Mouse (Mus musculus) midbrain, embryonic 10.5 days (tissue): Measurements from ENCODE around the gene Mrnip. TPM values are rescaled to one million over a fixed set of nuclear protein-coding genes. Genes with fewer than 3 reads are reported as not detected.
A peak's percentile ranks its signal among the peaks of the same experiment; 100 is the strongest.

Experiments
- DNase-seq: peaks from one replicate; pipeline ENCODE4 v3.0.0-alpha.2; 2017; ENCODE audit warnings: low spot score
- H3K27ac ChIP-seq: fragments of 300-500 bp; sonication (generic); replicated peaks from 2 replicates; pipeline ENCODE4 v1.5.1; 2016; ENCODE audit warnings: mild to moderate bottlenecking
- H3K27me3 ChIP-seq: fragments of 300-500 bp; sonication (generic); 2 replicates; pipeline ENCODE4 v1.6.1; 2016; ENCODE audit warnings: low read depth, mild to moderate bottlenecking; ENCODE audit not compliant: poor library complexity, severe bottlenecking
- H3K36me3 ChIP-seq: fragments of 300-500 bp; sonication (generic); 2 replicates; pipeline ENCODE4 v1.6.1; 2016; ENCODE audit warnings: mild to moderate bottlenecking, moderate library complexity
- H3K4me1 ChIP-seq: fragments of 300-500 bp; sonication (generic); 2 replicates; pipeline ENCODE4 v1.6.1; 2016
- H3K4me3 ChIP-seq: fragments of 300-500 bp; sonication (generic); 2 replicates; pipeline ENCODE4 v1.5.1; 2016; ENCODE audit warnings: mild to moderate bottlenecking, moderate library complexity
- H3K9me3 ChIP-seq: fragments of 300-500 bp; sonication (generic); replicated peaks from 2 replicates; pipeline ENCODE4 v1.6.1; 2016; ENCODE audit warnings: mild to moderate bottlenecking
- WGBS: fragments of 180-500 bp; shearing (Covaris S2); methylation state at CpG from one replicate; pipeline ENCODE4 v1.1.7; 2016; 5-methylcytosine and 5-hydroxymethylcytosine counted together
- polyA plus RNA-seq: library from polyadenylated mRNA; unstranded; fragments of >200 nt; fragmentation: Nextera tagmentation; extraction: Ambion mirVana; gene quantifications from 2 replicates; pipeline ENCODE4 v1.2.1, GENCODE M21; 2016

The Mrnip gene
- polyA plus RNA-seq, 1 experiment from 2014 or later, result 23.8 TPM

DNA sequence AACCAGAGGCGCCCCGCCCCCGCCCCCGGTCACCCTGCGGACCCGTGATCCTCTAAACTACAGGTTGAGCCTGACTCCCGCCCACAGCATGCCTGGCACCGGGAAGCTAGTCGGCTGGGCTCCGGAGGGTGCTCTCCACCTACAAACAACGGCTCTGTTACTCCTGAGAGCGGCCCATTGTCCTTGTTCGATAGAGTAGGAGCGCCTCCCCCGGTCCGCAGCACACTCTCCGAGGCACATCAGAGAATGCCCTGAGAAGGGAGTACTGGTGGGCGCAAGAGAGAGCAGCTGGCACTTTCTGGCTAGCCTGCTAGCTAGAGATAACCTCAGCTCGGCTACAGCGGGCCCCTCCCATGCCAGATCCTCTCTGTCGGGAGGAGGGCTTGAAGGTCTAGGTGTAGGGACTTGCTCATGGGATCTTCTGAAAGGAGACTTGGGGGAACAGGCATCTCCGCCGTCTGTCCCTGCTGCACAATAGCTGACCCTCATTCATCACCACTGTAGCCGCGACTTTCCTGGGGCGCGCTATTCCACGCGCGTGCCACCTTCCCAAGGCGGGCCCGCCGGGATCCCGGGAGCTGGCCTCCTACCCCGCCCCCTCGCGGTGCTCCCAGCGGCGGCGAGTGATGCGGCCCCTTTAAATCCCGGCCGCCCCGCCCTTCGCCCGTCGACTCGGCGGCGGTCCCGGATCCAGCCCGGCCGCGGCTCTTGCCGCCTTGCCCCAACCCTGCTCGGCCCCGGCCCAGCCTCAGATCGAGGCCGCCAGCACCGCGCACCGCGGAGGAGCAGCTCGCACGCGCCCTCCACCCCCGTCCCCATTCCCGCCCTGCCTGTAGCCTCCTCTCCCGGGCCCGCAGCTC lies 50.7 kb downstream of the Mrnip start:
- peaks cover 59% of the 10 kb centered on the region for H3K4me1 ChIP-seq
- H3K4me3 ChIP-seq, result peak overlapping the region; percentile 92
- peak overlapping the region; percentile 94 for H3K27ac ChIP-seq
- no peaks in the 10 kb centered on the region for H3K36me3 ChIP-seq
- WGBS, result under 1% methylated on average over 70 of the region's 70 CpGs
- DNase-seq, result peak; percentile 84
- peaks cover 59% of the 10 kb centered on the region for H3K27me3 ChIP-seq
- no peaks in the 10 kb centered on the region for H3K9me3 ChIP-seq

DNA sequence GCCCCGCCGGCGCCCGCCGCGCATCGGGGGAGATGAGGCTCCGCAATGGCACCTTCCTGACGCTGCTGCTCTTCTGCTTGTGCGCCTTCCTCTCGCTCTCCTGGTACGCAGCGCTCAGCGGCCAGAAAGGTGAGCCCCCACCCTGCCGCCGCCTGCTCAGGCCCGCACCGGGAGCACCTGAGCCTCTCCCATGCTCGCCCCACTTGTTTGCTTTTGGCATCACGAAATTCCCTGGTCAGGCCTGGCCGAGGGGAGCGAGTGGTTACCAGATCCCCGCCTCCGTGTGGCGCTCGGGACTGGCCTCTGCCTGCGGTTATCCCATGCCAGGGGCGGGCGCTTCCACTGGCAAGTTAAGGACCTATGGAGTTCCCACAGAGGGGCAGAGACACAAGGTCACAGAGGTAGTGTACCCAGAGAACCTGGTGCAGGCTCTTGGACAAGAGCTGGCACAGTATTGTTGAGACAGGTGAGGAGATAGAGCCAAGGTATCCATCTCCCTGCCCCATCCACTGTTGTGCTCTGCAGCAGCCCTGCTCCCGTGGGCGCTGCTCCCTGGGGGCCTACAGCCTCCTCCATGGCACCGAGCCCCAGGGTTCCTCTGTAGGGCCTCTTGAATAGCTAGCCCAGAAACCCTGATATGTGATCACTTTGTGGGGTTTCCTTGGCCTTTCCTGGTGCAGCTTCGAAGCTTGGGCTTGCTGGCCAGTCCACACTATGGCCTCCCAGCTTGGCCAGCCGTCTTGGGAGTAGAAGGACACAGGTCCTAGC lies 51.6 kb downstream of the Mrnip start:
- Histone ChIP-seq H3K4me1 (peaks cover 65% of the 10 kb centered on the region), H3K36me3 (0 out of 2 replicates have a peak, but pooled peaks cover 2% of the 10 kb centered on the region), H3K27me3 (peaks cover 67% of the 10 kb centered on the region), H3K27ac (peak overlapping the region; percentile 94), H3K4me3 (peak overlapping the region; percentile 92), H3K9me3 (no peaks in the 10 kb centered on the region)
- peak; percentile 55 for DNase-seq
- 4% methylated on average over 34 of the region's 34 CpGs for WGBS

DNA sequence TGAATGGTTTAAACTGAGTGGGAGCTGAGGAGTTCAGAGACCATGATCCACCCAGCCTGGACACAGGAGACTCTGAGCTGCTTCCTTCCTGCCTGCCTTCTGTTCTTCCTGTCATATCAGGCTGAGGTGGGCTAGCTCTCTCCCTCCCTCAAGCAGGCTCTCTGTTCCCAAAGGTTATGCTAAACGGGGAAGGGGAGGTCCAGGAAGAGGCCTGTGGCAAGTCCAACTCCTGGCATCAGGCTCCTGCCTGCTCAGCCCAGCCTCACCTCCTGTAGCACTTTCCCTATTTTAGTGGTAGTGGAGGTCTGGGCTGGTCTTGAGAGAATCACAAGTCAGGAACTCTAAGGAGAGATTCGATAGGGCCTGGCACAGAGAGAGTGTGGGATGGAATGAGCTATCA lies 52.2 kb downstream of the Mrnip start:
- peaks cover 70% of the 10 kb centered on the region for H3K27me3 ChIP-seq
- no peak for DNase-seq
- H3K9me3 ChIP-seq, result no peaks in the 10 kb centered on the region
- peak overlapping the region; percentile 94 for H3K27ac ChIP-seq
- H3K4me3 ChIP-seq, result peak overlapping the region; percentile 92
- WGBS, result 46% methylated on average over 2 of the region's 2 CpGs
- peaks cover 3% of the 10 kb centered on the region; the same call in 1 of the 2 replicates for H3K36me3 ChIP-seq
- peaks cover 69% of the 10 kb centered on the region for H3K4me1 ChIP-seq

DNA sequence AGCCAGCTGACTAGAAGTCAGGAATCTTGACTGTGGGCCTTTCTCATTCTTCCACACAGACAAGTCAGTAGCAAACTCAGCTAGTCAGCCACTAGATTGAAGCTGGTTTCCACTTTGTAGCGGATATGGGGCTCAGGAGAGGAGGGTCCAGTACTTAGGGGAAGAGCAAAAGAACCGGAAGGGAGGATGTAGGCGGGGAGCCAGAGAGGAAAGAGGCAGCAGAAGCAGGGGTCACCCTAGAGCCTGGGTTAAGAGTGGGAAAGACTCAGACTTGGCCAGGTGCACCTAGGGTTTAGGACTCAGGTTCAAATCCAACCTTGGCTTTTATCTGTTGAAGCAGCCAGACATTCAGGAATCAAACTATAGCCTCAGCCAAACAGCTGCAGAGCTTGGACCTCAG lies 53.0 kb downstream of the Mrnip start:
- no peak for DNase-seq
- Histone ChIP-seq H3K4me3 (peak overlapping the region; percentile 92; the same call in 1 of the 2 replicates), H3K27ac (no peak overlapping the region), H3K4me1 (peaks cover 72% of the 10 kb centered on the region), H3K27me3 (peaks cover 70% of the 10 kb centered on the region), H3K36me3 (peaks cover 12% of the 10 kb centered on the region), H3K9me3 (no peaks in the 10 kb centered on the region)
- WGBS, result 75% methylated on average over 3 of the region's 3 CpGs

DNA sequence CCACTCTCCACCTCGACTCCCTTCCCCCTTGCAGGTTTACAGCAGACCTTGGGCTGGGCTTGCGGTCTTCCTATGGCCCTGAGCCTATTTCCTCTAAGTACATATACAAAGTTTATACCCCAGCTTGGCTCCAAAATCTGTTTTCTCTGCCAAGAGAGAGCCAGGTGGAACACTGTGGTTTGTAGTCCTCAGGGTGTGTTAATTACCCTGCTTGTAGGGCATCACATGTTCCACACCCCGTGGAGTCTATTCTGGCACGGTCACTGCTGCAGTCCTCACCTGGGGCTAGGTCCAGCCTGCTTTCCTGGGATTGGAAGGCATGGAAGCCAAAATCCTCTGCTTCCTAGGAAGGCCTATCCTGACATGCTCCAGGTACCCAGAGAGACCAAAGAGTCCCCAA lies 53.5 kb downstream of the Mrnip start:
- DNase-seq, result no peak
- Histone ChIP-seq H3K4me3 (no peak overlapping the region), H3K4me1 (peaks cover 72% of the 10 kb centered on the region), H3K9me3 (no peaks in the 10 kb centered on the region), H3K27ac (no peak overlapping the region), H3K27me3 (peaks cover 65% of the 10 kb centered on the region), H3K36me3 (peaks cover 17% of the 10 kb centered on the region)
- 91% methylated on average over 4 of the region's 4 CpGs for WGBS

DNA sequence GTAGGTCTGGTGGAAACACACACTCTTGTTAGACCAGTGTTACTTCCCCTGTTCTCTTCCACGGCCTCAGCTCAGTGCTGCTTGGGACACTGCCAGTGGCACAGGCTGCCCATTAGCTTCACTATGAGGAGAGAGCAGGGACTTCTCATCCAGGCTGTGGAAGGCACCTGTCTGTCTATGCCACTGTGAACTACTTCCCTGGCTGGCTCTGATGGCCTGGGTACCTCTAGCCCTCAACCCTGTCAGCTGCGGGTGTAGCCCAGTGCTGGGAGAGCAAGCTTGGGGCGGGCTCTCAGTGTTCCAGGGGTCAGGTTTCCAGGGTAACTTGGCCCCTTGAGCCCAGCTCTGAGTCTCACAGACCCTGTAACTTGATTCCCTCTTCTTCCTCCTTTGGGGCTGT lies 54.5 kb downstream of the Mrnip start:
- Histone ChIP-seq H3K4me1 (peaks cover 71% of the 10 kb centered on the region), H3K9me3 (no peaks in the 10 kb centered on the region), H3K27ac (0 out of 2 replicates have a peak overlapping the region, but pooled peaks have one; percentile 46), H3K27me3 (peaks cover 55% of the 10 kb centered on the region), H3K36me3 (peaks cover 27% of the 10 kb centered on the region), H3K4me3 (peak overlapping the region; percentile 1; the same call in 1 of the 2 replicates)
- no peak for DNase-seq
- 25% methylated on average over 3 of the region's 3 CpGs for WGBS

DNA sequence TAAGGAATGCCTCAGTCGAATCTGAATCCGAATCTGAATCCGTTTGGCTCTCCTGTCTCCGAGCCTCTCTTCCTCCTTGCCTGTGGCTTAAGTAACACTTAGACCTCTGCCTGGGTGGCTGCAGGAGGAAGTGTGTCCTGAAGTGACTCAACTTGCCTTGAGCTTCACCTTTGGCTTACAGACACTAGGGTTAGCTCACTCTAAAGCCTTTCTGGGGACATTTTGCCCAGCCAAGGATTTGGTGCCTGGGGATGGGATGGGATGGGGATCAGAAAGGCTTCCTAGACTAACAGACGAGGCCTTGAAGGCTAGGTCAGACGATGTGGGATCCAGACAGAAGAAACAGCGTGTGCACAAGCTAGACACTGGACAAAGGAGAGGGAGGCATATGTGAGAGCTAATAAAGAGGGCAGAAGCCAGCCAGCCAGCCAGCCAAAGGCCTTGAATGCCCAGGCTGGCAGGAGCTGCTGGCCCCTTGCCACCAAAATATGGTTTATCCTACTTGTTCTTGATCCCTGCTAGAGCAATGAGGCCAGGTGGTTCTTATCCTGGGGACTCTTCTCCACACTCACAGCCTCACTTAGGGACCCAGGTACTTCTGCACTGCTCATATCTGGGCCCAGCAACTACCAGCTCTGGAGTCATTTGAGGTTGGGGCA lies 55.1 kb downstream of the Mrnip start:
- Histone ChIP-seq H3K4me3 (0 out of 2 replicates have a peak overlapping the region, but pooled peaks have one; percentile 1), H3K27me3 (peaks cover 55% of the 10 kb centered on the region), H3K9me3 (no peaks in the 10 kb centered on the region), H3K27ac (0 out of 2 replicates have a peak overlapping the region, but pooled peaks have one; percentile 46), H3K36me3 (peaks cover 33% of the 10 kb centered on the region), H3K4me1 (peaks cover 65% of the 10 kb centered on the region)
- DNase-seq, result no peak
- WGBS, result 45% methylated on average over 7 of the region's 7 CpGs

DNA sequence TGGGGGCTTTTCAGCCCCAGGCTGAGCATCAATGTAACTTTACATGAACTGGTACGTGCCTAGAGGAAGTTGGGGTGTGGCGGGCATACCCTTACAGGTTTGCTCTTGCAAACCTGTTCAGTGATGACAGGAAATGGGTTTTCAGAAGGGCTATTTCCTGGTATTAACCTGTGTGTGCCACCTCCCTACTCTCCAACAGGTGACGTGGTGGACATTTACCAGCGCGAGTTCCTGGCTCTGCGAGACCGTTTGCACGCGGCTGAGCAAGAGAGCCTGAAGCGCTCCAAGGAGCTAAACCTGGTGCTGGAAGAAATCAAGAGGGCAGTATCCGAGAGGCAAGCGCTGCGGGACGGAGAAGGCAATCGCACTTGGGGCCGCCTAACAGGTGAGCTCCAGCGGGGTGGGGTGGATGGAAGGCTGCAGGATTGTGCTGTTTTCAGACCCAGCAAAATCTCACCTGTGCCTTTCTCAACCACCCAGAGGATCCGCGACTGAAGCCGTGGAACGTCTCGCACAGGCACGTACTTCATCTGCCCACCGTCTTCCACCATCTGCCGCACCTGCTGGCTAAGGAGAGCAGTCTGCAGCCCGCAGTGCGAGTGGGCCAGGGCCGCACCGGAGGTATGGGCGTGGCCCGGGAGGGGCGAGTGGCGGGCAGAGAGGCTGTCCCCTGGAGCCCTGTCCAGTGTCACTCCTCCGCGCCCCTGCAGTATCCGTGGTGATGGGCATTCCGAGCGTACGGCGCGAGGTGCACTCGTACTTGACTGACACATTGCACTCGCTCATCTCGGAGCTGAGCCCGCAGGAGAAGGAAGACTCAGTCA lies 56.4 kb downstream of the Mrnip start:
- Histone ChIP-seq H3K36me3 (peaks cover 45% of the 10 kb centered on the region), H3K27ac (no peak overlapping the region), H3K27me3 (peaks cover 66% of the 10 kb centered on the region), H3K4me3 (peak overlapping the region; percentile 41), H3K4me1 (peaks cover 57% of the 10 kb centered on the region), H3K9me3 (no peaks in the 10 kb centered on the region)
- no peak for DNase-seq
- 19% methylated on average over 45 of the region's 45 CpGs for WGBS

DNA sequence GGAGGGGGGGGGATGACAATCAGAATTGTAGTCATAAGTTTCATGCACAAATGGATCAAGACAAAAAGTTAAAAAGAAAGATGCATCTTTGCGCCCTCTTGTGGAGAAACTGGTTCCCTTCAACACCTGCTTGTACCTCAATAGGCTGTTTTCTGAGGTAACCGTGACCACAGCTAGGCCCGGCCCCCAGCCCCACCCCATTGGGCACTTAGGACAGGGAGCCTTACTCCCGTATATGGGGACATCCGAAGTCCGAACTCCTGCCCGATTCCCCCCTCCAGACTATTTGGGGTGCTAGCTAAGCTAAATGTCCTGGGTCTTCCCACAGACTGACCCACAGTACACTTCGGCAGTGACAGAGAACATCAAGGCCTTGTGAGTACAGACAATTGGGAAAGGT lies 57.2 kb downstream of the Mrnip start:
- H3K4me1 ChIP-seq, result peaks cover 57% of the 10 kb centered on the region
- no peak for DNase-seq
- H3K9me3 ChIP-seq, result no peaks in the 10 kb centered on the region
- H3K36me3 ChIP-seq, result peaks cover 45% of the 10 kb centered on the region
- no peak overlapping the region for H3K27ac ChIP-seq
- peaks cover 67% of the 10 kb centered on the region for H3K27me3 ChIP-seq
- 15% methylated on average over 8 of the region's 8 CpGs for WGBS
- H3K4me3 ChIP-seq, result peak overlapping the region; percentile 41

DNA sequence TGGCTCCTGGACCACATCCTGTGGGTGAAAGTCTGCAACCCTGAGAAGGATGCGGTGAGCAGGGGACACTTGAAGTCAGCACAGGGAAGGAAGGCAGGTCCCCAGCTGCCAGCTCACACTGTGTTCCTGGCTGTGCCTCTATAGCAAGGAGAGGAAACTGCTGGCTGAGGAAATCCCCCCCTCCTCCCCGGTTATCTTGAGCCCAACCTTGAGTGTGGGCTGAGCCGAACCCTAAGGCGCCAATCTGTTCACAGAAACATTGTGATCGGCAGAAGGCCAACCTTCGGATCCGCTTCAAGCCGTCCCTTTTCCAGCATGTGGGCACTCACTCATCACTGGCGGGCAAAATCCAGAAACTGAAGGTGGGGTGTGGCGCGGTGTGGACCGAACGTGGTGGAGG lies 58.8 kb downstream of the Mrnip start:
- H3K4me1 ChIP-seq, result peaks cover 53% of the 10 kb centered on the region
- 94% methylated on average over 13 of the region's 13 CpGs for WGBS
- H3K27me3 ChIP-seq, result peaks cover 67% of the 10 kb centered on the region
- H3K9me3 ChIP-seq, result no peaks in the 10 kb centered on the region
- no peak overlapping the region for H3K27ac ChIP-seq
- H3K36me3 ChIP-seq, result peaks cover 45% of the 10 kb centered on the region
- no peak overlapping the region for H3K4me3 ChIP-seq
- DNase-seq, result no peak

DNA sequence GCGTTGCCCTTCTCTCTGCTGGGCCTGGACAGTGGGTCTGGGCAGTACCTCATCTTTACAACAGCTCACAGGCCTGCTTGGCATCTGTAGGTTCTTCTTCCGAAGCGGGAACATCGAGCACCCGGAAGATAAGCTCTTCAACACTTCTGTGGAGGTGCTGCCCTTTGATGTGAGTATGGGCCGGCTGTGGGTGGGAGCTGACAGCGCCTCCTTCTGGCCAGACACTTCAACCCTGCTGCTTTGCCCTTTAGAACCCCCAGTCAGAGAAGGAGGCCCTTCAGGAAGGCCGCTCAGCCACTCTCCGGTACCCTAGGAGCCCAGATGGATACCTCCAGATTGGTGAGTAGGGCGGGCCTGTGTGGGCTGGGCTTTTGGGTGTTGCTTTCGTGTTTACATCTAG lies 59.7 kb downstream of the Mrnip start:
- DNase-seq, result no peak
- H3K27me3 ChIP-seq, result peaks cover 68% of the 10 kb centered on the region
- 86% methylated on average over 11 of the region's 11 CpGs for WGBS

DNA sequence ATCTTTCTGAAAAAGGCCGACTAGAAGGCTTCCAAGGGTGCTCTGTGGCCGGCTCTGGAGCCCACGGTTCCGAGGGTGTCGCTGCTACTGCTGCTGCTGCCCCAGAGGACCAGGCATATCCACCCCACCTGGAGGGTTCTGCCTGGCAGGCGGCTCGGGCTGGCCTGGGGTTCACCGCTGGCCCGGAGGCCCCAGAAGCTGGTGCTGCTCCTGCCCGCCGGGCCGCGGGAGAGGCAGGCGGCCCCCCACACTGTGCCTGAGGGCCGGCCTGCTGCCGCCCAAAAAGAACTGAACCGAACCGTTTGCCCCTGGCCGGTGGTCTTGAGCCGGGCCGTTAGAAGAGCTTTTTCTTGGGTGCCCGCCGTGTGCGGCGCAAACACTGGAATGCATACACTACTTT lies 60.4 kb downstream of the Mrnip start:
- DNase-seq, result no peak
- 95% methylated on average over 25 of the region's 25 CpGs for WGBS
- Histone ChIP-seq H3K4me1 (peaks cover 37% of the 10 kb centered on the region), H3K27me3 (peaks cover 68% of the 10 kb centered on the region), H3K4me3 (no peak overlapping the region), H3K27ac (no peak overlapping the region), H3K36me3 (peaks cover 45% of the 10 kb centered on the region), H3K9me3 (no peaks in the 10 kb centered on the region)

More for the DNA sequence above, 59.7 kb downstream of the Mrnip start:
- peaks cover 45% of the 10 kb centered on the region for H3K36me3 ChIP-seq
- H3K4me1 ChIP-seq, result peaks cover 44% of the 10 kb centered on the region
- no peak overlapping the region for H3K27ac ChIP-seq
- no peaks in the 10 kb centered on the region for H3K9me3 ChIP-seq
- no peak overlapping the region for H3K4me3 ChIP-seq
